Mouse (Mus musculus) forelimb bud, embryonic 11.5 days (tissue): ENCODE measurements around the gene Pi4kb.
"Not testable (repeated sequence)": the region's sequence is repeated elsewhere in the genome, so short reads cannot be mapped to it uniquely, and the experiment has no call there.

Source experiments
- DNase-seq: peaks from one replicate; pipeline ENCODE4 v3.0.0-alpha.2; 2012; ENCODE audit warnings: low read depth, low spot score

Gene Pi4kb

DNA sequence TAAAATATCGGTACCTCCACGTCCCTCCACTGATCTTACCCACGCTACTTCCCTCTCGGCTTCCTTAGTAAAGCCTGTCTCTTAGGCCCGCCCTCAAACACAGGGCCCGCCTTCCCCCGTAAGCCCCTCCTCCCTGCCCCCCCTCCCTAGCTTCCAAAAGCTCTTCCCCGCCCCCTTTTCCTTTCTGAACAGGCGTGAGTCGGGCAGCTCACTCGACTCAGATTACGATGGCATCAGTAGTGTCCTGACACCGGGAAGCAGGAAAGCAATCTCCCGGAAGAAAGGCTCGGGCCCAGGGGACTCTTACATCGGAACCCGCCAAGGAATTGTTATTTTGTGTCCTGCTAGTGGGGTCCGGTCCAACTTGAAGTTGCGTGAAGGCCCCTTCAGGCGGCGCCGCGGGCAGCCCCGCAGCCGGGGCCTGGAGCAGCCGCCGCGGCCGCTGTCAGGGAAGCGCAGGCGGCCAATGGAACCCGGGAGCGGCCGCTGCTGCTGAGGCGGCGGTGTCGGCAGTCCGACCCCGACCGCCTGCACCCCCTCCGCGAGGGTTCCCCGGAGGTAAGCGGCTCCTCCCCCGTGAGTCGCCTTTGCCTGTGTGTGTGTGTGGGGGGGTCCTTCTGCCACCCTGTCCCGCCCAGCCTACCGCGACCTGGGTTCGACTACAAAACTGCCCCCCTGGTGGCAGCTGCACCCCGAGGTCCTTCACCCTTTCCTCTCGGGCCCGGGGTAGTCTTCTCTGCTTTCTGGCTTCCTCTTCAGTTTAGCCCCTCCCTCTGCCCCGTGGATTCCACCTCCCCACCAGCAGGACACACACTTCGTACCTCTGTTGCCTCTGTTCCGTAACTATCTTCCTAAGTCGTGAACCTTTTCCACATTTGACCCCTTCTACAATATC lies at the start of gene Pi4kb:
TSS of gene Pi4kb (plus strand) at position 204 of the 895 bp plus-strand sequence.
- peak; percentile 94 for DNase-seq

DNA sequence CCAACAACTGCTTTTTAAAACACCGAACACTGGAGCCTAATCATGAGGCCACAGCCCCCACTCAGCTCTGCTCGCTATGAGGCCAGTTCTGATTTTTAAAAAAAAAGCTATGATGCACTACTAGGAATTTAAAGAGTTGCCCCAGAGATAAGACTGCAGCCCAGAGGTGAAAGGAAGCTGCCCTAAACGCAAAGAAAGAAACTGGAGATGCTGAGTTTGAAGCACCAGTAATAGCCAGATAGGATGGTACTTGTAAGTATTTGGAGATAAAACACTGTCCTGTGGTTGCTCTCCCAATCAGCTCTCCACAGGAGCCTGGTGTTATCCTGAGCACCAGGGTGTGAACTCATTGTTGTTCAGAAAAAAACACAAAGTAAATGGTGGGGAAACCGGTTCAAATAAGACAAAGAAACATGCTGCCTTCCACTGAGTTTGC lies 48.2 kb upstream of the Pi4kb start:
- DNase-seq, result not testable (repeated sequence)

DNA sequence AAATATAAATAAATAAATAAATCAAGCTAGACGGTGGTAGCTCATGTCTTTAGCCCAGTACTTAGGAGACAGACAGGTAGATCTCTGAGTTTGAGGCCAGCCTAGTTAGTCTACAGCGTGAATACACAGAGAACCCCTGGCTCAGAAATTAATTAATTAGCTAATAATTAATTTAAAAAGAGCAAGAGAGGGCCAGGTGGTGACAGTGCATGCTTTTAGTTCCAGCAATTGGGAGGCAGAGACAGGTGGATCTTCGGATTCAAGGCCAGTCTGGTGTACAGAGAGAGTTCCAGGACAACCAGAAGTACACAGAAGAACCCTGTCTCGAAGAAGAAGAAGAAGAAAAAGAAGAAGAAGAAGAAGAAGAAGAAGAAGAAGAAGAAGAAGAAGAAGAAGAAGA lies 45.6 kb upstream of the Pi4kb start:
- not testable (repeated sequence) for DNase-seq

DNA sequence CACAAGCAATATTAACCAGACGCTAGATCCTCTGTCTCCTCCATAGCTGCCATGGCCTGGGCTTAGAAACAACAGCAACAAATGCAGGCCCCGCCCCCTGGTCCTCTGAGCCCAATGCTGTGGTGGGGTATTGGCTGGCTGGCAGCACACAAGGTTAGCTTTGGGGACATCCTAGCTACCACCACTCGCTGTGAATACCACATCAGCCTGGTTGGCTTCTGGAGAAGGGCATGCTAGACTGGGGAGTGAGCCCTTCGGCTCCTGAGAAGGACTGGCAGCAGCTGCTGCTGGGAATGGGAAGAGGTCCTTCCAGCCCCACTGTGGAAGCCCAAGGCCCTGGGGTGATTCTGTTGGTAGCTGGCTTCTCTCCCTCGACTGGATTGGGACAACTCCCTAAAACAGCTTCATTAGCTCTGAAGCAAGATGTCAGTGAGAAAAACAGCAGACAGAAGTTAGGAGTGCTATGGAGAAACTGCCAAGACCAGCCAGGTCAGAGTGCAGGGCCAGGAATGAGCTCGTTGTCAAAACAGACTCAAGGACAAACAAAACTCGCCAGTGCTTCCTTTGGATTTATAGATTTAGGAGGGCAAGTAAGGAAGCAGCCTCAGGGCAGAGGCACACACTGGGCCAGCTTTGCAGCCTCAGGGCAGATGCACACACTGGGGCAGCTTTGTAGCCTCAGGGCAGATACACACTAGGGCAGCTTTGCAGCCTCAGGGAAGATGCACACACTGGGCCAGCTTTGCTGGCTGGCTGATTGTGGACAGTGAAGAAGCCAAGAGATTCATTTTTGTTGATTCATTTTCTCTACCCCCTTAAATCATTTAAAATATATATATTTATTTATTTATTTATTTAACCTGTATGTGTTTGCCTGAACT lies 43.9 kb upstream of the Pi4kb start:
- not testable (repeated sequence) for DNase-seq

DNA sequence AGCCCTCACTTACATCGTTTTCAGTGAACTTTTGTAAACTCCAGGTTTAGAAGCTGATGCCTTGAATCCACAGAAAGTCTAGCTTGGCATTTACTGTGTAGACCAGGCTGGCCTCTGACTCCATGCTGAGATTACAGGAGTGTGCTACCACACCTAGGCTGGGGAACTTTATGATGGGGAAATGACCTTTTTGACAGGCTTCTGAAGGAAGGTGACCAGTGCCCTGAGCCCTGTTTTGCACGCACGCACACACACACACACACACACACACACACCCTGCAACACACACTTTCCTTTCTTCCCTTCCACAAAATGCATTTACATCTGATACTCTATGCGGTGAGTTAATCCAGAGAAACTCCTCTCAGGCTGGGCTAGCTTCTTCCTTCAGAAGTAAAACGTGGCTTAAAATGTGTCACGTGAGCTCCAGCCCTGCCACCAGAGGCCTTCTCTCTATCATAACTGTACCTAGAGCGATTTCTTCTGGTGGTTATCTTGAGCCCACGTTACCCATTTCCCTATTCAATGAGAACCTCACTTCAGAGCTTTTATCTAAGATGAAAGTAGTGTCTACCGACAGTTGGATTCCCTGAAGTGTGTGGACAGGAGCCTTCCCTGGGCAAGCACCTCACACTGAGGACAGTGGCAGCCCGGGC lies 43.0 kb upstream of the Pi4kb start:
- not testable (repeated sequence) for DNase-seq

DNA sequence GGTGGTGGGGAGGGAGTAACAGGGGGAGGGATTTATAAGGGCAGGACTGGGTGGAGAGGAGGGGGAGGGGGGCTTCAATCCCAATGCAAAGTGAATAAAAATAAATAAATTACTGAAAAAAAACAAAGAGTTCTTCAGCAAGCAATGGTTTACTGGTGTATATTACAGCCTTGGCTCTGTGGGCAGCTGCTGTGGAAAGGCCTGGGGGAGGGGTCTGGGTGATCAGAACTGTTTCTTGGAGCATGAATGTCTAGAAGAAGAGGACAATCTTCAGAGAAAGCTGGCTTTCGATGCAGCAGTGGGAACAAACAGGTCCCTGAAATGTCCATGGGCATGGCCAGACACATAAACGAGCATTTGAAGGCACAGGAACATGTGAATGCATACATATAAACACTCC lies 42.3 kb upstream of the Pi4kb start:
- DNase-seq, result not testable (repeated sequence)

DNA sequence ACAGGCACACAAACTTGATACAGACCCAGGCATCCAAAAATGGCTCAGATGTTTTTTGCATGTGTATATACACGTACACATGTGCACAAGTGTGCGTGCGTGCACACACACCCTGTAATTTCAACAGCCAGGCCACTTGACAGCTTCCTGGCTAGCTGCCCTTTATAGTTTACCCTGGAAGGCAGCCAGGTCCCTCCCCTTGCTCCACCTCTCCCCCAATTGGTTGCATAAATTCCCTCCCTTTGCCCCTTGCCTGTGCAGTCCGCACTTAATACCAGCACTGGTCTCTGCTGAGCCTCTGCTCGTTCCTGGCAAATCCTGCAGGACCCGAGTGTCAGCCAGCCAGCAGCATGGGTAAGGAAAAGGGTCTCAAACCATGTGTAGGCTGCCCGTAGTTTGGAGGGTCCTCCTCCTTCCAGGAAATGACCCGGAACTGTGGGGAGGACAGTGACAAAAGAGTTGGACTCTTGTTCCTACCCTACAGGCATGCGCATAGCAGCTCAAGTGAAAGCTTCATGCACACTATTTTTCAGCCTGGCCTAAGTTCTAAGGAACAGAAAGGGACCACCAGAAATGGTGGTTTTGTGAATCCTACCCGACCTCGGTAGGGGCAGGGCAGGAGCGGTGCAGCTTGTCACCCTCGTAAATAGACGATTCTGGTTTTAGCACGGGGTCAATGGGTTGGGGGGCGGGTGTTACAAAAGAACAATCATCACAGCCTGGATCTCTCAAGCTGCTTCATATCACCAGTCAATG lies 41.5 kb upstream of the Pi4kb start, which contains the start of gene Selenbp1:
TSS of gene Selenbp1 (plus strand) at position 248 of the 756 bp plus-strand sequence.
- peak; percentile 64 for DNase-seq

DNA sequence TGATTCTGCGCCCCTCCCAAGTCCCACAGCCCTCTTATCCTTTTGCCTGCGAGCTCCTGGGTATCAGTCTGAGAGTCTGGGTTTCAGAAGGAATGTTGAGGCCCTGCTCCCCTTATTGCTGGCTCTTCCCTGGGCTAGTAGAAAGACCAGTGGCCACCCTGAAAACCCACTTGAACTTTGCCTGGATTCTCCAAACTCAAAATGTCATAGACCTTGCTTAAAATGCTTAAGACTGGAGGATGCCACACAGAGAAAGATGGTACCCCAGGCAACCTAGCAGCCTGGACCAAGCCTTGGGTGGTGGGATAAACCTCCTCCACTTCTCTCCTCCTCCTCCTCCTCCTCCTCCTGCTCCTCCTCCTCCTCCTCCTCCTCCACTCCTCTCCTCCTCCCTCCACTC lies 40.9 kb upstream of the Pi4kb start:
- DNase-seq, result not testable (repeated sequence)

DNA sequence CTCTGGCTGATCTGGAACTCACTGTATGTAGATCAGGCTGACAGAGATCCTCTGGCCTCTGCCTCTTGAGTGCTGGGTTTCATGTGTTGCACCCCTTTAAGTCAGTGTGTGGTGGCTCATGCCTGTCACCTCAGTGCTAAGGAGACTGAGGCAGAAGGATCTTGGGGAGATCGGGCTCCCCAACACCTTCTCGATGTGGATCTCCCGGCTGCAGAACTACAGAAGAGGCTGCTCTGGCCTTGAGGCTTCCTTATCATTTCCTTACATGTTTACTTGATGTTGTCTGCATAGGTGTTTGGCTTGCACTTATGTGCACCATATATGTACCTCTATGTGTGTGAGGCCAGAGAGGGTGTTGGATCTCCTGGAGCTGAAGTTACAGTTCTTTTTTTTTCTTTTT lies 40.0 kb upstream of the Pi4kb start:
- not testable (repeated sequence) for DNase-seq

DNA sequence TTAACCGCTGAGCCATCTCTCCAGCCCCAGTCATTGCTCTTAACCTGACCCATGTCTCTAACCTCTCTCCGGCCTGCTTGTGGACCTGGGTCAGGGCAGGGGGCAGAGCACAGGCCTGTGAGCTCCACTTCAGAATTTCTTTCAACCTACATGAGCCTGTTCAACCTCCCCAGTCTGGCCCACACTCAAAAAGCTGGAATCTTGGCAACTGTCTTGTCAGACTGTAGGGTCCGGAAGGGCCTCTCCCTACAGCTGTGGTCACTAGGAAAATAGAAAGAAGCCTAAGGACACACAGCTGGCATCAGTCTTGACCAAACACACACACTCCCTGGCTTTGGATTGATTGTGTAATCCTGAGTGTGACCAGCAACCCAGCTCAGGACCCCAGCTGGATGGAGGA lies 39.2 kb upstream of the Pi4kb start:
- not testable (repeated sequence) for DNase-seq

DNA sequence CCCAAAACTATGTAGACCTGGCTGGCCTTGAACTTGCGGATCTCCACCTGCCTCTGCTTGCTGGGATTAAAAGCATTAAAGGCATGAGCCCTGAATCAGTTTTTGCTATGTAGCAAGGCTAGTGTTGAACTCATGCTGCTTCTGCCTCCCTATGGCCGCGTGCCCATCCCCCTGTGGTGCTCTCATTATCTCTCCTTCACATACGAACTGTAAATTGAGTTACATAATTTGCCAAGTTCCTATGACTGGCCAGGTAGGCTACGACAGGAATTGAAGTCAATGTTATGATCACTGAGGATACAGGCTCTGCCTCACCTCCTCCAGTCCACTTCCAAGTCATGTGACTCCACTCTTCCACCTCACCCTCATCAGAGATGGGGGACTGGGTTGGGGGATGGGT lies 38.4 kb upstream of the Pi4kb start:
- DNase-seq, result not testable (repeated sequence)

DNA sequence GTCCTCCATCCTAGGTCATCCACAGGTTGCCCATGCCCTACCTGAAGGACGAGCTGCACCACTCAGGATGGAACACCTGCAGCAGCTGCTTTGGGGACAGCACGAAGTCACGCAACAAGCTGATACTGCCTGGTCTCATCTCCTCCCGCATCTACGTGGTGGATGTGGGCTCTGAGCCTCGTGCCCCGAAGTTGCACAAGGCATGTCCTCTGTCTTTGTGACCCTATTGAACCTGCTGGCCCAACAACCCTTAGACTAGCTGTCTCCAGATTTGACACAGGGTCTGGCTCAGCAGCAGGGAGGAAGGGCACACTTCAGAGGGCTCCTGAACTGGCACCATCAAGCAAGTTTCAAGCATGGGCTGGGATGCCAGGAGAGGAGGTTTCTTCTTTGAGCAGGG lies 37.3 kb upstream of the Pi4kb start:
- not testable (repeated sequence) for DNase-seq

DNA sequence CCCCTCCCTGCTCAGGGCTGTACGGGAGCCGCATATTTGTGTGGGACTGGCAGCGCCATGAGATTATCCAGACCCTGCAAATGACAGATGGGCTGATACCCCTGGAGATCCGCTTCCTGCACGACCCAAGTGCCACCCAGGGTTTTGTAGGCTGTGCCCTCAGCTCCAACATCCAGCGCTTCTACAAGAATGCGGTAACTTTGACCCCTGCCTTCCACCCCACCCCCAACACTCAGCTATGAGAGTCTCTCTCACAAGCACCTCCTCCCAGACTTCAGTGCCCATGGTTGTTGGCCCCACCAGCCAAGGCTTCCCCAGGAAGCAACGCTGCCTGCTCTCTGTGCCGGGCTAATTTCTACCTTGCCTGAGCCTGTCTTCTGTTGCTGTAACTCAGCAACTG lies 34.5 kb upstream of the Pi4kb start:
- not testable (repeated sequence) for DNase-seq

DNA sequence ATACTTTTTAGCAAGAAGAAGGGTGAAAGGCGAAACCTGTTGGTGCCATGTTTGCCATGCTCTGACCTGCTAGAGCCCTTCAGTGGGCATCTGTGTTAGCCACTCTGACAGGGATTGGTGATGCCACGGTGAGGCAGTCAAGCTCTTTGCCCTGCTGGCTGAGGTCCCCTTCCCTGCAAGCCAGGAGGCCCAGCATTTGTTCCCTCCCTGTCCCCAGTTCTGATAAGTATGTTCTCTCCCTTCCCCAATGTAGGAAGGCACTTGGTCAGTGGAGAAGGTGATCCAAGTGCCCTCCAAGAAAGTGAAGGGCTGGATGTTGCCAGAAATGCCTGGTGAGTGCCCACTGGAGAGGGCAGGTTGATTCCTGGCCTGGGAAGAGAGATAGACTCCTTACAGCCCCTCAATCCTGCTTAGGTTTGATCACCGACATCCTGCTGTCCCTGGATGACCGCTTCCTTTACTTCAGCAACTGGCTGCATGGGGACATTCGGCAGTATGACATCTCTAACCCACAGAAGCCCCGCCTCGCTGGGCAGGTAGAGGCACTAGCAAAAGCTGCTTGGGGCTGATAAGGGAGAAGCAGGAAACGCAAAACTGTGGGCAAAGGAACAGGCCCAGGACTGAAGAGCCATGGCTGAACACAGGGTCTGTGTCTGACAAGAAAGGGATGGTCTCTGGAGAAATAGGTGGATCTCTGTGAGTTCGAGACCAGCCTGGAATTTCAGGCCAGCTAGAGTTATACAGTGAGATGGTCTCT lies 32.1 kb upstream of the Pi4kb start:
- not testable (repeated sequence) for DNase-seq

DNA sequence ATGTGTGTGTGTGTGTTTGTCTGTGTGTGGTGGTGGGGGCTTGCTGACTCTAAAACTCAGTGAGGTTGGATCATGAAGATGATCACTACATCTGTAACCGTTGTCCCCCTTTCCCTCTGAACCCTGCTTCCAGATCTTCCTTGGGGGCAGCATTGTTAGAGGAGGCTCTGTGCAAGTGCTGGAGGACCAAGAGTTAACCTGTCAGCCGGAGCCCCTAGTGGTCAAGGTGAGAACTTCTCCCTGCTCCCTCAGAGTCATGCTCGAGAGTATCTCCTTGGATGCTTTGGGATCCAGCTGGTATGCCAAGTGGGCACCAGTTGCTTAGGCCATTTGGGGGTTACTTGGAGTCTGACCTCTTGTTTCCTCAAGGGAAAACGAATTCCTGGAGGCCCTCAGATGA lies 30.8 kb upstream of the Pi4kb start:
- not testable (repeated sequence) for DNase-seq

DNA sequence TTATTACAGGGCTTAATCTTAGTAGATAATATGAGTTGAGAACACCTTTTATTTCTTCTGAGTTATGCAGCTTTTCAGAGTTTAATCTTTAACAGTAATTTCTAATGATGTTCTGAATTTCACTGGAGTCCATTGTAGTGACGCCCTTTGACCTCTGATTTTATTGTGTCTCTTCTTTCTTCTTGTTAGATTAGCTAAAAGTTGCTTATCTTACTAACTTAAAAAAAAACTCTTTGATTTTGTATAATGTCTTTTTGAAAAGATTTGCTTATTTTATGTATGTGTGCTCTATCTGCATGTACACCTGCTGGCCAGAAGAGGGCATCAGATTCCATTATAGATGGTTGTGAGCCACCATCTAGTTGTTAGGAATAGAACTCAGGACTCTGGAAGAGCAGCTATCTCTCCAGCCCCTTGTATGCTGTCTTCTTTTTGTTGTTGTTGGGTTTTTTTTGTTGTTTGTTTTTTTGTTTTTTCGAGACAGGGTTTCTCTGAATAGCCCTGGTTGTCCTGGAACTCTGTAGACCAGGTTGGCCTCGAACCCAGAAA lies 26.4 kb upstream of the Pi4kb start:
- no peak for DNase-seq

DNA sequence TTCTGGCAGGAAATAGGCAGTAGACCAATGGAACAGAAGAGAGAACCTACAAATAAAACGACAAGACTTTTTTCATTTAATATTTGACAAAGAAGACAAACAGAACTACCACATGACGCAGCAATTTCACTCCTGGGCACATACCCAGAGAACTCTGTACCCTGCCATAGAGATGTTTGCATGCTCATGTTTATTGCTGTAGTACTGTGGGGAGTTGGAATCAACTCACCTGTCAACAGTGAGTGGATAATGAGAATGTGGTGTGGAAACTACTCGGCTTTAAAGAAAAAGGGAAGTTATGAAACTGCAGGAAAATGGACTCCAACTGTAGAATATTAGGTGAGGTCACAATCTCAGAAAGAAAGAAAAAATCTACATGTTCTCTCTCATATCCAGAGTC lies 24.9 kb upstream of the Pi4kb start:
- DNase-seq, result no peak

DNA sequence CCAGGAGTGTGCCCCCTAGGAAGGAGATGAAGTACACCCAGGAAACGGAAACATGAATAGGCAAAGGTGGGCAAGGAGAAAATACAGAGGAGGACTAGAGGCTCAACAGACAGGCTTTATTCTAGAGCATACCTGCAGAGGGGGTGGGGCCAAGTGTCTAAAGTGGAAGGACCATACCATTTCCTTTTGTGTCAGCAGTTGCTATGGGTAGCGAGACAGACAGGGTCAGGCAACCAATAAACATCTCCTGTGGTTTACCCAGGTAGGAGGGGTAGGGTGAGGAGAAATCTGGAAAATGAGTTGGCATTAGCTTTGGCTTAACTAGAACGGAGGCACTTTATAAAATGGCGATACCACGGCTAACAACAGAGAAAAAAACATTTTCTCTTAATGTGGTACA lies 21.7 kb upstream of the Pi4kb start:
- peak; percentile 46 for DNase-seq

DNA sequence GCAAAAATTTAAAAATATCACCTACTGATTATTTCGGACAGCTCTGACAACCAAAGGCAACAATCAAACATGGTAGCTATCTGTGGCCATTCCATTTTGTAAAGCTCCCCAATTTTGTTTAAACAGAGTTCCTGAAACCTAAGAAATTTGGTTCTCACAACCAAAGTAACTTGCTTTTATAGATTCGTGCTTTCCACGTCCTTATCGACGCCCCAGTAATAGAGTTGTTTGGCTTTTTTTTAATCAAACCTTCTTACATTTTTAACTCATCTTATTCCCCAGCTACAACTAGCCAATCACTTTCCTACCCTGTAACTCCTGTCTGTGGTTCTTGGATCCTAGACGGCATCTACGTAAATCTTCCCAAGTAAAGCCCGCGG lies 21.2 kb upstream of the Pi4kb start:
- no peak for DNase-seq
